Mouse (Mus musculus) Muller cell, postnatal 12 days (primary cell): ENCODE measurements around the gene Prmt9.

Experiments
- DNase-seq: peaks from one replicate; pipeline ENCODE4 v3.0.0-alpha.2; 2015; ENCODE audit errors: inconsistent ontology term

The Prmt9 gene

GRCm38 (mm10) chr8:77549121-77549706, at the start of gene Prmt9:
Gene Prmt9, plus strand, starts transcription at chr8:77549397.
- peak; percentile 94 for DNase-seq

- DNase-seq: no peak
Measured at GRCm38 (mm10) chr8:77500264-77500663, 48.9 kb upstream of the Prmt9 start.

GRCm38 (mm10) chr8:77501131-77501530, 48.1 kb upstream of the Prmt9 start:
- no peak for DNase-seq

- no peak for DNase-seq
Measured at GRCm38 (mm10) chr8:77502547-77502946, 46.6 kb upstream of the Prmt9 start.

- DNase-seq: no peak
Measured at GRCm38 (mm10) chr8:77506539-77506938, 42.7 kb upstream of the Prmt9 start.

GRCm38 (mm10) chr8:77507510-77508035, 41.6 kb upstream of the Prmt9 start:
- DNase-seq: no peak

- no peak for DNase-seq
Measured at GRCm38 (mm10) chr8:77509044-77509443, 40.2 kb upstream of the Prmt9 start.

- DNase-seq: peak; percentile 33
Measured at GRCm38 (mm10) chr8:77510426-77510825, 38.8 kb upstream of the Prmt9 start.

- peak; percentile 8 for DNase-seq
Measured at GRCm38 (mm10) chr8:77511750-77512493, 37.3 kb upstream of the Prmt9 start.

- no peak for DNase-seq
Measured at GRCm38 (mm10) chr8:77515201-77515600, 34.0 kb upstream of the Prmt9 start.

GRCm38 (mm10) chr8:77515786-77516185, 33.4 kb upstream of the Prmt9 start:
- no peak for DNase-seq

- DNase-seq: peak; percentile 6
Measured at GRCm38 (mm10) chr8:77516845-77517244, 32.4 kb upstream of the Prmt9 start.

- peak; percentile 86 for DNase-seq
Measured at GRCm38 (mm10) chr8:77517301-77518200, 31.6 kb upstream of the Prmt9 start, which contains the start of gene Arhgap10. Gene Arhgap10, minus strand, starts transcription at chr8:77517953.

- peak; percentile 10 for DNase-seq
Measured at GRCm38 (mm10) chr8:77518201-77519115, 30.7 kb upstream of the Prmt9 start.

GRCm38 (mm10) chr8:77520601-77521000, 28.6 kb upstream of the Prmt9 start:
- no peak for DNase-seq

GRCm38 (mm10) chr8:77521028-77521785, 28.0 kb upstream of the Prmt9 start:
- DNase-seq: peak; percentile 15

- DNase-seq: no peak
Measured at GRCm38 (mm10) chr8:77522984-77523383, 26.2 kb upstream of the Prmt9 start.

GRCm38 (mm10) chr8:77524018-77524615, 25.1 kb upstream of the Prmt9 start:
- no peak for DNase-seq

GRCm38 (mm10) chr8:77524906-77525305, 24.3 kb upstream of the Prmt9 start:
- DNase-seq: no peak

GRCm38 (mm10) chr8:77526130-77526529, 23.1 kb upstream of the Prmt9 start:
- DNase-seq: no peak
